Mouse (Mus musculus): ENCODE results near the gene Uxs1. TPM values are rescaled to one million over a fixed set of nuclear protein-coding genes. Genes with fewer than 3 reads are reported as not detected.
A peak's percentile ranks its signal among the peaks of the same experiment; 100 is the strongest.

Gene Uxs1
- polyA plus RNA-seq, 1 experiment from 2014 or later: 33.6 TPM

DNA sequence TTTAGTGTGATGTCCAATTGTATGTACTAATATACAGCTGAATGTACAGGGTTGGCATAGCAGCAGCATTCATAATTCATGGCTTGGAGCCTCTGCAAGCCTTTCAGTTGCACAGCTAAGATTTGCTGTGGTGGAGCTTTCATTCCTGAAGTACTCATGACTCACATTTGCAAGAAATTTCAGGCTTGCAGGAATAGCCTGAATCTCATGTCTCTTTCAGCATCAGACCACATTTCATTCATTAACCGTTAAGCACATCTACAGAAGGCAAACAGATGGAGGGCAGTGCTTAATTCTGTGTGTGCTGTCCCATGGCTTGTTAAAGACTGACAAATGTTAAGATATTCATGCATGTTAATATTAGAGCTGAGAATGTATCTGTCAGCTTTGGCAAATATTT lies 94.9 kb downstream of the Uxs1 start:
- H3K4me1 ChIP-seq (ENCODE audit: control insufficient read depth, insufficient read depth, low read length): peaks cover 4% of the 10 kb centered on the region
- H3K4me2 ChIP-seq (ENCODE audit: low read depth, low read length): no peak overlapping the region
- no peak overlapping the region for H3K9ac ChIP-seq (ENCODE audit: low read depth, low read length)
- no peak overlapping the region; the same call in 1 of the 2 replicates for H3K27ac ChIP-seq (replicated peaks; ENCODE audit: low read depth, low read length)
- no peaks in the 10 kb centered on the region for H3K27me3 ChIP-seq (replicated peaks; ENCODE audit: control insufficient read depth, insufficient read depth, low read length)
- no peaks in the 10 kb centered on the region for H3K36me3 ChIP-seq (ENCODE audit: control insufficient read depth, insufficient read depth, low read length)
- WGBS: 59% methylated on average over 1 of the region's 1 CpGs
- DNase-seq (ENCODE audit: low spot score) (peak; percentile 76), ATAC-seq (ENCODE audit: low read depth) (no peak)
- no peaks in the 10 kb centered on the region for H3K9me3 ChIP-seq (ENCODE audit: control insufficient read depth, low read length)
- no peak overlapping the region for H3K4me3 ChIP-seq (ENCODE audit: low read depth, low read length)

DNA sequence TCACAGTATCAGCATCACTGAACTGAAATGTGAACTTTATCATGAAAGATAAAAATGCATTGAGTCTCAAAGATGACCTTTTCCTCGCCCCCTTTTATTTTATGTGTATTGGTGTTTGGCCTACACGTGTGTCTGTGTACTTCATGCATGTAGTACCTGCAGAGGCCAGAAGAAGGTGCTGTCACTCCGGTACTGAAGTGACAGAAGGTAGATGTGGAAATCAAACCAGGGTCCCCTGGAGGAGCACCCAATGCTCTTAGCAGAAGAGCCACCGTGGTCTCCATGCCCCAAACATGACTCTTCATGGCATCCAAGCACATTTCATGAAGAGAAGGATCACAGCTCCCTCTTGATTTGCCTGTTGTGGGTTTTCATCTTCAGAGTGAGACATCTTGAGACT lies 95.5 kb downstream of the Uxs1 start:
- Histone ChIP-seq H3K36me3 (ENCODE audit: control insufficient read depth, insufficient read depth, low read length) (no peaks in the 10 kb centered on the region), H3K9ac (ENCODE audit: low read depth, low read length) (no peak overlapping the region), H3K27me3 (replicated peaks; ENCODE audit: control insufficient read depth, insufficient read depth, low read length) (no peaks in the 10 kb centered on the region), H3K4me3 (ENCODE audit: low read depth, low read length) (no peak overlapping the region), H3K4me1 (ENCODE audit: control insufficient read depth, insufficient read depth, low read length) (peaks cover 4% of the 10 kb centered on the region), H3K27ac (replicated peaks; ENCODE audit: low read depth, low read length) (no peak overlapping the region; the same call in 1 of the 2 replicates), H3K9me3 (ENCODE audit: control insufficient read depth, low read length) (no peaks in the 10 kb centered on the region), H3K4me2 (ENCODE audit: low read depth, low read length) (no peak overlapping the region)
- DNase-seq (ENCODE audit: low spot score) (no peak), ATAC-seq (ENCODE audit: low read depth) (no peak)
- WGBS: 85% methylated on average over 4 of the region's 4 CpGs

DNA sequence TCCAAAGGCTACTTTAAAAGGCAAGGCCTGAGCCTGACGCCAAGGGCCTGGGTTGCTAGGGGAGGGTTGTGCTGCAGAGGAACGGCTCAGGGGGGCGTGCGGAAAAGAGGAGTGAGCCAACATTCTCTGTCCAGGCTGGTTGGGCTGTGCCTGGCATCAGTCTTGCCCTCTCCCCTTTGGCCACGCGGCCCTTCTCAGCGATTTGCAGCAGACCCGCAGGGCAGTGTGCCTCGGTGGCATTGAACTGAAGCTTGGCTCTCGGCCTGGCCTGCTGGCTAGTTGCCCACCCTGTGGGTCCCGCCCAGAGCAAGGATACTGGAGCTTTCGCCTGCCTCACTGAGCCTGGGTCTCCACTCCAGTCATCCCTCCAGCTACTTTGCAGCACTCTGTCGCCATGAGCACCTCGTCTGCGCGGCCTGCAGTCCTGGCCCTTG lies 97.1 kb downstream of the Uxs1 start, which contains the start of gene 1500015O10Rik:
TSS of gene 1500015O10Rik (plus strand) at position 112 of the 434 bp plus-strand sequence.
- Histone ChIP-seq H3K27me3 (replicated peaks; ENCODE audit: control insufficient read depth, insufficient read depth, low read length) (no peaks in the 10 kb centered on the region), H3K4me2 (ENCODE audit: low read depth, low read length) (peak within 1 kb of the TSS; percentile 3; the same call in 1 of the 2 replicates), H3K9me3 (ENCODE audit: control insufficient read depth, low read length) (no peaks in the 10 kb centered on the region), H3K4me3 (ENCODE audit: low read depth, low read length) (no peak within 1 kb of the TSS), H3K36me3 (ENCODE audit: control insufficient read depth, insufficient read depth, low read length) (no peaks in the 10 kb centered on the region), H3K4me1 (ENCODE audit: control insufficient read depth, insufficient read depth, low read length) (peaks cover 4% of the 10 kb centered on the region), H3K9ac (ENCODE audit: low read depth, low read length) (no peak within 1 kb of the TSS), H3K27ac (replicated peaks; ENCODE audit: low read depth, low read length) (peak within 1 kb of the TSS; percentile 53)
- 56% methylated on average over 11 of the region's 16 CpGs for WGBS
- ATAC-seq (ENCODE audit: low read depth): peak; percentile 68
- peak; percentile 59 for DNase-seq (ENCODE audit: low spot score)

DNA sequence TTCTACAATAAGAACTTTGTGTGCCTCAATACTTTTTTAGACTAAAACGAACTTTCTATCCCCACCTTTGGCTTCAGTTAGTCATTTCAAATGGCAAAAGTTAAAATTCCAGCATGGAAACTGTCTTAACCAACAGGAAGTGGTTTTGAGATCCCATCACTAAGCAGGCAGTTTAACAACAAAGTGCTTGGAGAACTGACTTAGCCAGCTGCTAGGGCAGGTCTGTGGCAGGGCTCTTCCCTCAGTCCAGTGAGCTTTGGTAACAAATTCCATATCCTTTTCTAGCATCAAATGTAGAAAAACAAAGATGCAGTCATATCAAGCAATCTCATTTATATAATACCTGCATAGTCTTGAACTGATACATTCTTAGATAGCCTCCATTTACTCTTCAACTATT lies 105.1 kb downstream of the Uxs1 start:
- ATAC-seq (ENCODE audit: low read depth) (no peak), DNase-seq (ENCODE audit: low spot score) (no peak)
- 60% methylated on average over 1 of the region's 1 CpGs for WGBS
- Histone ChIP-seq H3K36me3 (ENCODE audit: control insufficient read depth, insufficient read depth, low read length) (no peaks in the 10 kb centered on the region), H3K27ac (replicated peaks; ENCODE audit: low read depth, low read length) (no peak overlapping the region), H3K4me2 (ENCODE audit: low read depth, low read length) (no peak overlapping the region), H3K4me3 (ENCODE audit: low read depth, low read length) (no peak overlapping the region), H3K9me3 (ENCODE audit: control insufficient read depth, low read length) (no peaks in the 10 kb centered on the region), H3K27me3 (replicated peaks; ENCODE audit: control insufficient read depth, insufficient read depth, low read length) (no peaks in the 10 kb centered on the region), H3K9ac (ENCODE audit: low read depth, low read length) (no peak overlapping the region), H3K4me1 (ENCODE audit: control insufficient read depth, insufficient read depth, low read length) (no peaks in the 10 kb centered on the region)

DNA sequence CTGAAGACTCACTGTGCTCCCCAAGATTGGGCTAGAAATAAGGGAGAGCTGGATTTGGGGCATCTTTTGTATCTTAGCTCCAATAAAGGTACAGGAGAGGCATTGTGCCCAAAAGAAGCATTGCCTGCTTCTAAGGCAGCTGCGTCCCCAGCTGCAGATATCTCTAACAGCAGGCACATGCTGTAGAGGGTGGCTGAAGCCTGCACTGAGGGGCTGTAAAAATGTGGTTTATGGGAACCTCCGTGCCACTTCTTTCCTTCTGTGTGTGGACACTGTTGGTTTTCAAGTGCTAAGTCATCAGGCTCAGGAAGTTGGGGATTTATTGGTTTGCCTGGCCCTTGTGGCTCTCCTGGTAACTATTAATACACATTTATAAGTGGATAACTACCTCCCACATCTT lies 108.8 kb downstream of the Uxs1 start:
- Histone ChIP-seq H3K36me3 (ENCODE audit: control insufficient read depth, insufficient read depth, low read length) (no peaks in the 10 kb centered on the region), H3K9ac (ENCODE audit: low read depth, low read length) (no peak overlapping the region), H3K4me1 (ENCODE audit: control insufficient read depth, insufficient read depth, low read length) (no peaks in the 10 kb centered on the region; the same call in 1 of the 2 replicates), H3K9me3 (ENCODE audit: control insufficient read depth, low read length) (no peaks in the 10 kb centered on the region), H3K4me2 (ENCODE audit: low read depth, low read length) (no peak overlapping the region), H3K27ac (replicated peaks; ENCODE audit: low read depth, low read length) (no peak overlapping the region), H3K4me3 (ENCODE audit: low read depth, low read length) (no peak overlapping the region), H3K27me3 (replicated peaks; ENCODE audit: control insufficient read depth, insufficient read depth, low read length) (no peaks in the 10 kb centered on the region)
- no peak for DNase-seq (ENCODE audit: low spot score)
- no peak for ATAC-seq (ENCODE audit: low read depth)
- 84% methylated on average over 2 of the region's 2 CpGs for WGBS

DNA sequence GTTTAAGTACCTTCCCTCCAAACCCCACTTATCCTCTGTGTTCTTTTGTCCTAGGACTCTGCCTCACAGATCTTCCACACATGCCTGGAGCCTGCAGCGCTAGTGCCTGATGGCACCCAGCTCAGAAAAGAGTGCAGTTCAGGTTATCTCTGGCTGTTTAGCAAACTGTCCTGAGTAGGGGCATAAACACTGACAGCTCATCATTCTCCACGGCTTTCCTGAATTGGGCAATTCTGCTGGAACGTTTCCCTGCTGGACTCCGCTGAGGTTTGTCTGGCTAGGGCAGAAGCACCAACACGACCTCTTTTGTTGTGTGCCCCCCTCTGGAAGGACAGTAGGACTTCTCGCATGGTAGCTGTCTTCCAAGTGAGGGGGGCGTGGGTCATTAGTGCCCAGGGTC lies 109.6 kb downstream of the Uxs1 start:
- WGBS: 65% methylated on average over 7 of the region's 7 CpGs
- Histone ChIP-seq H3K9me3 (ENCODE audit: control insufficient read depth, low read length) (no peaks in the 10 kb centered on the region), H3K27me3 (replicated peaks; ENCODE audit: control insufficient read depth, insufficient read depth, low read length) (no peaks in the 10 kb centered on the region), H3K4me1 (ENCODE audit: control insufficient read depth, insufficient read depth, low read length) (no peaks in the 10 kb centered on the region; the same call in 1 of the 2 replicates), H3K36me3 (ENCODE audit: control insufficient read depth, insufficient read depth, low read length) (no peaks in the 10 kb centered on the region), H3K4me3 (ENCODE audit: low read depth, low read length) (no peak overlapping the region), H3K9ac (ENCODE audit: low read depth, low read length) (no peak overlapping the region), H3K4me2 (ENCODE audit: low read depth, low read length) (no peak overlapping the region), H3K27ac (replicated peaks; ENCODE audit: low read depth, low read length) (no peak overlapping the region)
- ATAC-seq (ENCODE audit: low read depth) (no peak), DNase-seq (ENCODE audit: low spot score) (no peak)

DNA sequence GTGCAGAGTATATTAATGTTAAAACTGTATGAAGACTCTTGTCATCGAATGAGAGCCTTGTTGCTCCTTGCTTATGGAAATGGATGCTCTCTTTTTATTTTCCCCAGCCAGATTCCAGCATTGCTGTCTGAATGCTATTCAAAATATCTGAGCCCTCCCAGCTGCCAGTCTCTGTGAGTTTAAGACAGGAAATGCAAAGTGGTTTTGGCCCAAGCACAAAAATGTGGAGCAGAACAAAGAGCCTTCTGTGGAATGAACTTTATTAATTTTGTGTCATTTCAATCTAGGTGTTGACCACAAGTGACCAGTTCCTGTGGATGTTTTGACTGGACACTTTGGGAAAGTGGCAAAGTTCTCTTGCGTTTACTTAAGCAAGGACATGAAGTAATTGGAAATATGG lies 112.8 kb downstream of the Uxs1 start:
- Histone ChIP-seq H3K9ac (ENCODE audit: low read depth, low read length) (no peak overlapping the region), H3K4me2 (ENCODE audit: low read depth, low read length) (no peak overlapping the region), H3K27me3 (replicated peaks; ENCODE audit: control insufficient read depth, insufficient read depth, low read length) (no peaks in the 10 kb centered on the region), H3K27ac (replicated peaks; ENCODE audit: low read depth, low read length) (no peak overlapping the region), H3K4me1 (ENCODE audit: control insufficient read depth, insufficient read depth, low read length) (no peaks in the 10 kb centered on the region; the same call in 1 of the 2 replicates), H3K9me3 (ENCODE audit: control insufficient read depth, low read length) (peaks cover 4% of the 10 kb centered on the region; the same call in 1 of the 2 replicates), H3K36me3 (ENCODE audit: control insufficient read depth, insufficient read depth, low read length) (no peaks in the 10 kb centered on the region), H3K4me3 (ENCODE audit: low read depth, low read length) (no peak overlapping the region)
- DNase-seq (ENCODE audit: low spot score) (peak; percentile 74), ATAC-seq (ENCODE audit: low read depth) (no peak)
- 73% methylated on average over 2 of the region's 2 CpGs for WGBS

DNA sequence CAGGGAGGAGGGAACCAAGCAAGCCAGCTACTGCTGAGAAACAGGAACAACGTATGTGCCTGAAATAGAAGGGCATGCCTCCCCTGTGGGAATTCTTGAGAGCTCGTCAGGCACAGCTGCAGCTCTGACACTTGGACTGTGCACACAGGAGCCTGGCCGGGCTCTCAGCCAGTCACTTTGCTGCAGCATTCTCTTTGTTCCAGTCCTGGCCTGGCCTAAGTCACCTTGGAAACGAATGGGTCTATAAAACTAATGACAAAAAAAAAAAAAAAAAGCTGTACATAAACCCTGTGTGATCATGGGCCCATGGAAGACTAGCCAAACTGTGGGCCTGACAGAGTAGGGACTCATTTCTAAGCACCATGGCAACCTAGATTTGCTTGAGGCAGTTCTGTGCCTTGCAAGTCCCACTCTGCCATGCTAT lies 129.0 kb downstream of the Uxs1 start:
- Histone ChIP-seq H3K27me3 (replicated peaks; ENCODE audit: control insufficient read depth, insufficient read depth, low read length) (no peaks in the 10 kb centered on the region), H3K4me3 (ENCODE audit: low read depth, low read length) (no peak overlapping the region), H3K4me1 (ENCODE audit: control insufficient read depth, insufficient read depth, low read length) (peaks cover 20% of the 10 kb centered on the region), H3K36me3 (ENCODE audit: control insufficient read depth, insufficient read depth, low read length) (no peaks in the 10 kb centered on the region), H3K4me2 (ENCODE audit: low read depth, low read length) (no peak overlapping the region), H3K27ac (replicated peaks; ENCODE audit: low read depth, low read length) (peak overlapping the region; percentile 53), H3K9ac (ENCODE audit: low read depth, low read length) (0 out of 2 replicates have a peak overlapping the region, but pooled peaks have one; percentile 19), H3K9me3 (ENCODE audit: control insufficient read depth, low read length) (0 out of 2 replicates have a peak, but pooled peaks cover 6% of the 10 kb centered on the region)
- WGBS: 14% methylated on average over 4 of the region's 4 CpGs
- peak; percentile 79 for ATAC-seq (ENCODE audit: low read depth)
- DNase-seq (ENCODE audit: low spot score): peak; percentile 93

Data from embryonic facial prominence, embryonic 14.5 days (tissue).